27 mouse cellular contexts compared by ENCODE assay signal in genomic region chr2:166896368-166896767, GRCm38 (mm10). TPM values are rescaled to one million over a fixed set of nuclear protein-coding genes. Genes with fewer than 3 reads are reported as not detected.
DNase-seq lines count a peak whose midpoint lies in the region; ATAC-seq and TF ChIP-seq lines count a peak whose summit lies in the region.
"Had no signal": no experiment of that assay in that cellular context is flagged by ENCODE, and none has a peak within 500 bp of the region (broad histone marks: within the 10 kb centered on the region; RNA-seq: fewer than 3 reads in every experiment).

No protein-coding gene starts in this region.

- H3K4me1 ChIP-seq in hindbrain, embryonic 12.5 days, result 0 out of 2 replicates have a peak, but pooled peaks cover 2% of the 10 kb centered on the region
- no peaks in the 10 kb centered on the region for H3K4me1 ChIP-seq in hindbrain, postnatal 0 days (ENCODE audit: insufficient read depth, low read length)
- no peaks in the 10 kb centered on the region for H3K4me1 ChIP-seq in midbrain, embryonic 13.5 days (replicated peaks)
- no peaks in the 10 kb centered on the region for H3K4me1 ChIP-seq in midbrain, embryonic 16.5 days (ENCODE audit: control insufficient read depth, insufficient read depth, low read length)
- H3K4me1 ChIP-seq in cortical plate, adult 2 months (ENCODE audit: control insufficient read depth, insufficient read depth, low read length), result peaks cover 9% of the 10 kb centered on the region
- H3K4me1 ChIP-seq: heart, embryonic 13.5 days; hindbrain, embryonic 13.5 days; neural tube, embryonic 13.5 days; stomach, embryonic 15.5 days had no signal

- ATAC-seq in hindbrain, embryonic 12.5 days (ENCODE audit: low FRiP score), result no peak
- ATAC-seq in hindbrain, postnatal 0 days, result no peak
- no peak for ATAC-seq in midbrain, embryonic 13.5 days
- ATAC-seq in midbrain, embryonic 16.5 days, result no peak
- ATAC-seq: liver, embryonic 12.5 days; liver, postnatal 0 days had no signal

- H3K9ac ChIP-seq in hindbrain, embryonic 12.5 days, result no peak overlapping the region
- H3K9ac ChIP-seq in hindbrain, postnatal 0 days (replicated peaks; ENCODE audit: low read length), result no peak overlapping the region
- H3K9ac ChIP-seq in midbrain, embryonic 13.5 days (replicated peaks), result no peak overlapping the region
- no peak overlapping the region for H3K9ac ChIP-seq in midbrain, embryonic 16.5 days (ENCODE audit: low read depth, low read length)
- H3K9ac ChIP-seq: heart, embryonic 13.5 days; hindbrain, embryonic 13.5 days; liver, embryonic 12.5 days; liver, postnatal 0 days; neural tube, embryonic 13.5 days; stomach, embryonic 15.5 days had no signal

- WGBS in hindbrain, embryonic 12.5 days, result 66% methylated on average over 13 of the region's 13 CpGs
- 57% methylated on average over 13 of the region's 13 CpGs for WGBS in hindbrain, postnatal 0 days
- WGBS in midbrain, embryonic 13.5 days, result 70% methylated on average over 13 of the region's 13 CpGs
- WGBS in midbrain, embryonic 16.5 days, result 70% methylated on average over 13 of the region's 13 CpGs

- peak overlapping the region; percentile 44 for H3K27ac ChIP-seq in hindbrain, embryonic 12.5 days
- H3K27ac ChIP-seq in hindbrain, postnatal 0 days, result no peak overlapping the region
- peak overlapping the region; percentile 51 for H3K27ac ChIP-seq in midbrain, embryonic 13.5 days
- no peak overlapping the region for H3K27ac ChIP-seq in midbrain, embryonic 16.5 days (ENCODE audit: low read length)
- 0 out of 2 replicates have a peak overlapping the region, but pooled peaks have one; percentile 12 for H3K27ac ChIP-seq in cortical plate, adult 2 months (ENCODE audit: insufficient read depth, low read length)
- H3K27ac ChIP-seq: heart, embryonic 13.5 days; hindbrain, embryonic 13.5 days; layer of hippocampus, adult 2 months; liver, embryonic 12.5 days; neural tube, embryonic 13.5 days; stomach, embryonic 15.5 days had no signal

- no peak overlapping the region for H3K4me3 ChIP-seq in hindbrain, embryonic 12.5 days
- no peak overlapping the region for H3K4me3 ChIP-seq in hindbrain, postnatal 0 days (ENCODE audit: low read length)
- no peak overlapping the region for H3K4me3 ChIP-seq in midbrain, embryonic 13.5 days (replicated peaks)
- H3K4me3 ChIP-seq in midbrain, embryonic 16.5 days (ENCODE audit: low read depth, low read length), result no peak overlapping the region
- H3K4me3 ChIP-seq in cortical plate, adult 2 months (ENCODE audit: insufficient read depth, low read length), result no peak overlapping the region
- H3K4me3 ChIP-seq: heart, embryonic 13.5 days; hindbrain, embryonic 13.5 days; layer of hippocampus, adult 2 months; liver, embryonic 12.5 days; megakaryocyte, embryonic 14.5 days; neural tube, embryonic 13.5 days; stomach, embryonic 15.5 days had no signal

- 0 out of 2 replicates have a peak, but pooled peaks have one; percentile 37 for TF ChIP-seq POLR2A in cortical plate, adult 2 months (IDR thresholded peaks at IDR 0.05; ENCODE audit: extremely low read depth, insufficient read depth, low read length)

- DNase-seq in hindbrain, postnatal 0 days (ENCODE audit: low spot score), result no peak
- no peak for DNase-seq in lung, postnatal 36 days
- DNase-seq: adrenal gland, adult 2 months; adrenal gland, postnatal 36 days; B cell, adult 2 months; cerebellum, adult 8-10 months; cerebellum, postnatal 25 days; gastrocnemius, postnatal 10 days; heart, postnatal 10 days; kidney, adult 18-20 months; kidney, postnatal 36 days; layer of hippocampus, postnatal 36 days; left cerebral cortex, postnatal 4 days; liver, postnatal 0 days; lung, postnatal 4 days; right cerebral cortex, postnatal 14 days had no signal

- TF ChIP-seq CTCF in hindbrain, postnatal 0 days (IDR thresholded peaks at IDR 0.05; ENCODE audit: low read depth), result no peak
- no peak for TF ChIP-seq CTCF in cortical plate, adult 2 months (IDR thresholded peaks at IDR 0.05; ENCODE audit: extremely low read depth, insufficient read depth, low read length)

- no peaks in the 10 kb centered on the region for H3K9me3 ChIP-seq in hindbrain, embryonic 12.5 days (replicated peaks)
- no peaks in the 10 kb centered on the region for H3K9me3 ChIP-seq in hindbrain, postnatal 0 days (ENCODE audit: low read length)
- H3K9me3 ChIP-seq in midbrain, embryonic 13.5 days, result no peaks in the 10 kb centered on the region
- no peaks in the 10 kb centered on the region for H3K9me3 ChIP-seq in midbrain, embryonic 16.5 days (replicated peaks; ENCODE audit: control insufficient read depth, low read length, poor library complexity, severe bottlenecking)
- H3K9me3 ChIP-seq: heart, embryonic 13.5 days; hindbrain, embryonic 13.5 days; liver, embryonic 12.5 days; megakaryocyte, embryonic 14.5 days; neural tube, embryonic 13.5 days; stomach, embryonic 15.5 days had no signal

- H3K4me2 ChIP-seq in hindbrain, embryonic 12.5 days (replicated peaks), result no peak overlapping the region
- H3K4me2 ChIP-seq in hindbrain, postnatal 0 days (ENCODE audit: low read depth, low read length), result no peak overlapping the region
- no peak overlapping the region for H3K4me2 ChIP-seq in midbrain, embryonic 13.5 days (replicated peaks)
- H3K4me2 ChIP-seq in midbrain, embryonic 16.5 days (ENCODE audit: low read length), result no peak overlapping the region
- H3K4me2 ChIP-seq: heart, embryonic 13.5 days; hindbrain, embryonic 13.5 days; liver, embryonic 12.5 days; neural tube, embryonic 13.5 days; stomach, embryonic 15.5 days had no signal

- no peaks in the 10 kb centered on the region for H3K27me3 ChIP-seq in hindbrain, embryonic 12.5 days
- no peaks in the 10 kb centered on the region for H3K27me3 ChIP-seq in hindbrain, postnatal 0 days (ENCODE audit: insufficient read depth, low read length)
- H3K27me3 ChIP-seq in midbrain, embryonic 13.5 days, result no peaks in the 10 kb centered on the region
- no peaks in the 10 kb centered on the region for H3K27me3 ChIP-seq in midbrain, embryonic 16.5 days (ENCODE audit: control insufficient read depth, insufficient read depth, low read depth, low read length)
- H3K27me3 ChIP-seq: heart, embryonic 13.5 days; hindbrain, embryonic 13.5 days; liver, embryonic 12.5 days; megakaryocyte, embryonic 14.5 days; neural tube, embryonic 13.5 days; stomach, embryonic 15.5 days had no signal

- H3K36me3 ChIP-seq in hindbrain, embryonic 12.5 days, result peaks cover 29% of the 10 kb centered on the region
- H3K36me3 ChIP-seq in hindbrain, postnatal 0 days (ENCODE audit: insufficient read depth, low read length), result peaks cover 30% of the 10 kb centered on the region
- H3K36me3 ChIP-seq in midbrain, embryonic 13.5 days, result peaks cover 28% of the 10 kb centered on the region
- H3K36me3 ChIP-seq in midbrain, embryonic 16.5 days (ENCODE audit: control insufficient read depth, insufficient read depth, low read length), result peaks cover 6% of the 10 kb centered on the region; the same call in 1 of the 2 replicates

RNA-seq across cellular contexts. Expression of gene Cse1l, which starts 9.5 kb away (rescaled TPM):
- 133 and 136 TPM in 2 replicates for polyA plus RNA-seq in hindbrain, embryonic 12.5 days (2016; fragmentation: Nextera tagmentation; extraction: Ambion mirVana)
- total RNA-seq in hindbrain, postnatal 0 days (2014; rRNA removed), result 66.1 and 78.7 TPM in 2 replicates
- polyA plus RNA-seq in hindbrain, postnatal 0 days (2015; fragmentation: Nextera tagmentation; extraction: Ambion mirVana), result 68.1 and 71.2 TPM in 2 replicates
- 113 and 116 TPM in 2 replicates for polyA plus RNA-seq in midbrain, embryonic 13.5 days (2015; fragmentation: Nextera tagmentation; extraction: Ambion mirVana)
- 100 and 102 TPM in 2 replicates for polyA plus RNA-seq in midbrain, embryonic 16.5 days (2015; fragmentation: Nextera tagmentation; extraction: Ambion mirVana)
- 44.3 and 45.1 TPM in 2 replicates for polyA plus RNA-seq in cortical plate, adult 2 months (2012; rRNA removed)

Comparison
In these comparisons a context has a peak if more than half of its experiments do, and no peak if none do; other contexts are left out.
1. H3K27ac ChIP-seq: peak in hindbrain, embryonic 12.5 days (single experiment), midbrain, embryonic 13.5 days (single experiment) and cortical plate, adult 2 months (single experiment); none in hindbrain, postnatal 0 days (single experiment) and midbrain, embryonic 16.5 days (single experiment).